Mouse (Mus musculus): Measurements from ENCODE around the gene Ankrd26. TPM values are rescaled to one million over a fixed set of nuclear protein-coding genes. Genes with fewer than 3 reads are reported as not detected.
"Not testable (repeated sequence)": the region's sequence is repeated elsewhere in the genome, so short reads cannot be mapped to it uniquely, and the experiment has no call there.

Gene Ankrd26
- 13.8 and 18.5 TPM in 2 replicates for polyA plus RNA-seq (2016; fragmentation: Nextera tagmentation; extraction: Ambion mirVana)

- H3K9me3 ChIP-seq (replicated peaks), result no peaks in the 10 kb centered on the region
- 7% methylated on average over 54 of the region's 54 CpGs for WGBS
- no peaks in the 10 kb centered on the region for H3K27me3 ChIP-seq (ENCODE audit: low read depth, poor library complexity, severe bottlenecking)
- peak; percentile 94 for DNase-seq (ENCODE audit: low spot score)
- H3K36me3 ChIP-seq, result peaks cover 26% of the 10 kb centered on the region
- peak within 1 kb of the TSS; percentile 71 for H3K4me3 ChIP-seq
- peak within 1 kb of the TSS; percentile 88 for H3K27ac ChIP-seq
- H3K4me1 ChIP-seq, result peaks cover 33% of the 10 kb centered on the region
Measured at GRCm38 (mm10) chr6:118561745-118562609, at the start of gene Ankrd26. TSS of gene Ankrd26 (minus strand) at chr6:118562226.

GRCm38 (mm10) chr6:118608906-118609305, 46.9 kb upstream of the Ankrd26 start:
- Histone ChIP-seq H3K4me3 (no peak overlapping the region), H3K27ac (no peak overlapping the region), H3K27me3 (ENCODE audit: low read depth, poor library complexity, severe bottlenecking) (no peaks in the 10 kb centered on the region), H3K9me3 (replicated peaks) (no peaks in the 10 kb centered on the region), H3K4me1 (no peaks in the 10 kb centered on the region), H3K36me3 (peaks cover 9% of the 10 kb centered on the region; the same call in 1 of the 2 replicates)
- no peak for DNase-seq (ENCODE audit: low spot score)
- WGBS, result 92% methylated on average over 6 of the region's 6 CpGs

GRCm38 (mm10) chr6:118605974-118606373, 43.9 kb upstream of the Ankrd26 start:
- DNase-seq (ENCODE audit: low spot score), result no peak
- 79% methylated on average over 7 of the region's 7 CpGs for WGBS
- H3K4me3 ChIP-seq, result no peak overlapping the region
- H3K27ac ChIP-seq, result no peak overlapping the region
- no peaks in the 10 kb centered on the region for H3K27me3 ChIP-seq (ENCODE audit: low read depth, poor library complexity, severe bottlenecking)
- peaks cover 25% of the 10 kb centered on the region for H3K36me3 ChIP-seq
- H3K9me3 ChIP-seq (replicated peaks), result no peaks in the 10 kb centered on the region
- no peaks in the 10 kb centered on the region for H3K4me1 ChIP-seq

- no peak overlapping the region for H3K4me3 ChIP-seq
- no peaks in the 10 kb centered on the region for H3K9me3 ChIP-seq (replicated peaks)
- H3K36me3 ChIP-seq, result peaks cover 30% of the 10 kb centered on the region
- WGBS, result 90% methylated on average over 7 of the region's 7 CpGs
- DNase-seq (ENCODE audit: low spot score), result no peak
- H3K27ac ChIP-seq, result no peak overlapping the region
- H3K4me1 ChIP-seq, result no peaks in the 10 kb centered on the region
- no peaks in the 10 kb centered on the region for H3K27me3 ChIP-seq (ENCODE audit: low read depth, poor library complexity, severe bottlenecking)
Measured at GRCm38 (mm10) chr6:118603825-118604224, 41.8 kb upstream of the Ankrd26 start.

GRCm38 (mm10) chr6:118595681-118596055, 33.6 kb upstream of the Ankrd26 start:
- H3K36me3 ChIP-seq, result peaks cover 28% of the 10 kb centered on the region
- DNase-seq (ENCODE audit: low spot score), result no peak
- WGBS, result 75% methylated on average over 9 of the region's 9 CpGs
- no peaks in the 10 kb centered on the region for H3K9me3 ChIP-seq (replicated peaks)
- H3K4me3 ChIP-seq, result no peak overlapping the region
- peaks cover 53% of the 10 kb centered on the region for H3K27me3 ChIP-seq (ENCODE audit: low read depth, poor library complexity, severe bottlenecking)
- no peak overlapping the region for H3K27ac ChIP-seq
- H3K4me1 ChIP-seq, result peaks cover 18% of the 10 kb centered on the region

GRCm38 (mm10) chr6:118594833-118595680, 33.0 kb upstream of the Ankrd26 start:
- WGBS, result 87% methylated on average over 10 of the region's 10 CpGs

GRCm38 (mm10) chr6:118594070-118594469, 32.0 kb upstream of the Ankrd26 start:
- Histone ChIP-seq H3K36me3 (peaks cover 26% of the 10 kb centered on the region), H3K27ac (no peak overlapping the region), H3K4me1 (peaks cover 18% of the 10 kb centered on the region), H3K27me3 (ENCODE audit: low read depth, poor library complexity, severe bottlenecking) (peaks cover 53% of the 10 kb centered on the region), H3K9me3 (replicated peaks) (no peaks in the 10 kb centered on the region), H3K4me3 (peak overlapping the region; percentile 50)
- 37% methylated on average over 10 of the region's 10 CpGs for WGBS
- peak; percentile 37 for DNase-seq (ENCODE audit: low spot score)

More at GRCm38 (mm10) chr6:118594833-118595680, 33.0 kb upstream of the Ankrd26 start:
- Histone ChIP-seq H3K9me3 (replicated peaks) (no peaks in the 10 kb centered on the region), H3K27me3 (ENCODE audit: low read depth, poor library complexity, severe bottlenecking) (peaks cover 53% of the 10 kb centered on the region), H3K4me1 (peaks cover 18% of the 10 kb centered on the region), H3K4me3 (no peak overlapping the region), H3K27ac (no peak overlapping the region), H3K36me3 (peaks cover 28% of the 10 kb centered on the region)
- no peak for DNase-seq (ENCODE audit: low spot score)

GRCm38 (mm10) chr6:118593377-118594061, 31.5 kb upstream of the Ankrd26 start:
- peaks cover 26% of the 10 kb centered on the region for H3K36me3 ChIP-seq
- H3K4me1 ChIP-seq, result peaks cover 18% of the 10 kb centered on the region
- peak; percentile 61 for DNase-seq (ENCODE audit: low spot score)
- WGBS, result 2% methylated on average over 34 of the region's 34 CpGs
- peaks cover 53% of the 10 kb centered on the region for H3K27me3 ChIP-seq (ENCODE audit: low read depth, poor library complexity, severe bottlenecking)
- H3K4me3 ChIP-seq, result peak overlapping the region; percentile 50
- no peaks in the 10 kb centered on the region for H3K9me3 ChIP-seq (replicated peaks)
- no peak overlapping the region for H3K27ac ChIP-seq

- peak overlapping the region; percentile 50 for H3K4me3 ChIP-seq
- H3K27ac ChIP-seq, result no peak overlapping the region
- DNase-seq (ENCODE audit: low spot score), result no peak
- WGBS, result 29% methylated on average over 21 of the region's 21 CpGs
- H3K27me3 ChIP-seq (ENCODE audit: low read depth, poor library complexity, severe bottlenecking), result peaks cover 53% of the 10 kb centered on the region
- H3K4me1 ChIP-seq, result peaks cover 22% of the 10 kb centered on the region
- peaks cover 20% of the 10 kb centered on the region for H3K36me3 ChIP-seq
- H3K9me3 ChIP-seq (replicated peaks), result no peaks in the 10 kb centered on the region
Measured at GRCm38 (mm10) chr6:118592662-118593376, 30.8 kb upstream of the Ankrd26 start.

GRCm38 (mm10) chr6:118578741-118579140, 16.7 kb upstream of the Ankrd26 start:
- H3K27me3 ChIP-seq (ENCODE audit: low read depth, poor library complexity, severe bottlenecking); H3K4me1 ChIP-seq; H3K4me3 ChIP-seq; H3K9me3 ChIP-seq (replicated peaks); DNase-seq (ENCODE audit: low spot score); H3K36me3 ChIP-seq; H3K27ac ChIP-seq: not testable (repeated sequence)
- WGBS, result 88% methylated on average over 4 of the region's 4 CpGs

GRCm38 (mm10) chr6:118574351-118574750, 12.3 kb upstream of the Ankrd26 start:
- Histone ChIP-seq H3K27ac (no peak overlapping the region), H3K4me1 (peaks cover 9% of the 10 kb centered on the region; the same call in 1 of the 2 replicates), H3K4me3 (no peak overlapping the region), H3K36me3 (no peaks in the 10 kb centered on the region), H3K27me3 (ENCODE audit: low read depth, poor library complexity, severe bottlenecking) (no peaks in the 10 kb centered on the region), H3K9me3 (replicated peaks) (no peaks in the 10 kb centered on the region)
- DNase-seq (ENCODE audit: low spot score), result no peak
- 88% methylated on average over 6 of the region's 6 CpGs for WGBS

GRCm38 (mm10) chr6:118567816-118568215, 5.8 kb upstream of the Ankrd26 start:
- no peak overlapping the region for H3K27ac ChIP-seq
- H3K9me3 ChIP-seq (replicated peaks), result no peaks in the 10 kb centered on the region
- DNase-seq (ENCODE audit: low spot score), result no peak
- H3K36me3 ChIP-seq, result no peaks in the 10 kb centered on the region
- 93% methylated on average over 3 of the region's 3 CpGs for WGBS
- H3K4me3 ChIP-seq, result no peak overlapping the region
- H3K27me3 ChIP-seq (ENCODE audit: low read depth, poor library complexity, severe bottlenecking), result no peaks in the 10 kb centered on the region
- peaks cover 7% of the 10 kb centered on the region; the same call in 1 of the 2 replicates for H3K4me1 ChIP-seq

Data from limb, embryonic 10.5 days (tissue).